In genomic region chr3:31126848-31127247, GRCm38 (mm10) we compare ENCODE assay signal across 24 mouse cellular contexts. TPM values are rescaled to one million over a fixed set of nuclear protein-coding genes. Genes with fewer than 3 reads are reported as not detected.
A peak's percentile ranks its signal among the peaks of the same experiment; 100 is the strongest.
DNase-seq lines count a peak whose midpoint lies in the region; ATAC-seq and TF ChIP-seq lines count a peak whose summit lies in the region.
"Had no signal": no experiment of that assay in that cellular context is flagged by ENCODE, and none has a peak within 500 bp of the region (broad histone marks: within the 10 kb centered on the region; RNA-seq: fewer than 3 reads in every experiment).

No protein-coding gene starts in this region.

- H3K4me3 ChIP-seq in kidney, postnatal 0 days (replicated peaks; ENCODE audit: low read depth, low read length) = no peak overlapping the region
- H3K4me3 ChIP-seq in layer of hippocampus, adult 2 months = no peak overlapping the region
- H3K4me3 ChIP-seq: erythroblast, embryonic 14.5 days; forebrain, embryonic 13.5 days; heart, adult 2 months; heart, embryonic 15.5 days; liver, embryonic 15.5 days; megakaryocyte, embryonic 14.5 days had no signal

- no peak for TF ChIP-seq CTCF in kidney, postnatal 0 days (IDR thresholded peaks at IDR 0.05; ENCODE audit: low read depth)
- no peak for TF ChIP-seq CTCF in layer of hippocampus, adult 2 months (conservative IDR thresholded peaks at IDR 0.05)

- no peaks in the 10 kb centered on the region for H3K27me3 ChIP-seq in kidney, postnatal 0 days (ENCODE audit: insufficient read depth, low read length)
- H3K27me3 ChIP-seq: forebrain, embryonic 13.5 days; heart, embryonic 15.5 days; liver, embryonic 15.5 days had no signal

- DNase-seq in adrenal gland, adult (ENCODE audit: inconsistent age in 2 of 2, low spot score in 1 of 2) = peak; percentile 76 to 92
- no peak for DNase-seq in adrenal gland, postnatal 25 days
- DNase-seq in ovary, adult 18-20 months (ENCODE audit: low spot score) = peak; percentile 70
- DNase-seq in ovary, postnatal 14 days (ENCODE audit: low spot score) = no peak
- DNase-seq in kidney, postnatal 0 days (ENCODE audit: low spot score) = no peak
- DNase-seq in adipocyte (ENCODE audit: low spot score) = no peak
- DNase-seq in thymus, postnatal 14 days = no peak
- no peak for DNase-seq in layer of hippocampus, adult 2 months (ENCODE audit: low spot score in 2 of 2)
- DNase-seq: cerebellum, adult 9-11 months; gastrocnemius, postnatal 25 days; heart, adult 2 months; layer of hippocampus, postnatal 36 days; lung, postnatal 14 days; retina, postnatal 1 day; thymus, adult 2 months had no signal

- H3K4me1 ChIP-seq in kidney, postnatal 0 days (replicated peaks; ENCODE audit: insufficient read depth, low read length) = no peaks in the 10 kb centered on the region
- H3K4me1 ChIP-seq: forebrain, embryonic 13.5 days; liver, embryonic 15.5 days had no signal

- no peak overlapping the region for H3K9ac ChIP-seq in kidney, postnatal 0 days (ENCODE audit: low read depth, low read length)
- H3K9ac ChIP-seq: forebrain, embryonic 13.5 days; heart, embryonic 15.5 days; liver, embryonic 15.5 days had no signal

- WGBS in kidney, postnatal 0 days = 62% methylated on average over 3 of the region's 3 CpGs

- H3K4me2 ChIP-seq in kidney, postnatal 0 days (ENCODE audit: low read length) = no peak overlapping the region
- H3K4me2 ChIP-seq: forebrain, embryonic 13.5 days; heart, embryonic 15.5 days; liver, embryonic 15.5 days had no signal

- H3K36me3 ChIP-seq in kidney, postnatal 0 days (ENCODE audit: insufficient read depth, low read length) = no peaks in the 10 kb centered on the region
- H3K36me3 ChIP-seq: liver, embryonic 15.5 days had no signal

- H3K27ac ChIP-seq in kidney, postnatal 0 days = peak overlapping the region; percentile 70; the same call in 1 of the 2 replicates
- H3K27ac ChIP-seq in layer of hippocampus, adult 2 months = no peak overlapping the region
- H3K27ac ChIP-seq: forebrain, embryonic 13.5 days; heart, adult 2 months; heart, embryonic 15.5 days; hindbrain, postnatal 0 days; liver, embryonic 15.5 days had no signal

- ATAC-seq in kidney, postnatal 0 days (replicated peaks; ENCODE audit: low FRiP score, low read depth) = peak; percentile 74
- ATAC-seq: forebrain, embryonic 13.5 days; hindbrain, postnatal 0 days; midbrain, embryonic 16.5 days had no signal

- H3K9me3 ChIP-seq in kidney, postnatal 0 days (replicated peaks; ENCODE audit: low read length) = no peaks in the 10 kb centered on the region
- H3K9me3 ChIP-seq: forebrain, embryonic 13.5 days; heart, embryonic 15.5 days; liver, embryonic 15.5 days had no signal

RNA-seq across cellular contexts. Expression of gene Cldn11, which starts 22.9 kb away (rescaled TPM):
- total RNA-seq in adrenal gland, postnatal 25 days (2021) = 6.6 and 9.4 TPM in 2 replicates
- 61.6 and 67.6 TPM in 2 replicates for polyA plus RNA-seq in kidney, postnatal 0 days (2015; fragmentation: Nextera tagmentation; extraction: Ambion mirVana)
- total RNA-seq in layer of hippocampus, adult 2 months (2021) = 100 to 1,000 TPM; 111 to 113 TPM
- total RNA-seq: hematopoietic stem cell, adult 5-6 weeks; neutrophil, adult 5-6 weeks had no signal
- polyA plus RNA-seq: erythroblast, embryonic 14.5 days had no signal

RNA-seq across cellular contexts. Expression of gene Skil, which starts 32.0 kb away (rescaled TPM):
- total RNA-seq in adrenal gland, postnatal 25 days (2021) = 32.9 and 39.3 TPM in 2 replicates
- 20.7 and 21.2 TPM in 2 replicates for polyA plus RNA-seq in kidney, postnatal 0 days (2015; fragmentation: Nextera tagmentation; extraction: Ambion mirVana)
- total RNA-seq in layer of hippocampus, adult 2 months (2021) = 10 to 100 TPM; 64.9 to 68.3 TPM

Comparison
In these comparisons a context has a peak if more than half of its experiments do, and no peak if none do; other contexts are left out.
1. DNase-seq: peak in adrenal gland, adult (2 of 2) and ovary, adult 18-20 months (single experiment); none in adrenal gland, postnatal 25 days (single experiment), ovary, postnatal 14 days (single experiment), kidney, postnatal 0 days (single experiment), adipocyte (single experiment), thymus, postnatal 14 days (single experiment) and layer of hippocampus, adult 2 months (0 of 2).
2. RNA of gene Cldn11, which starts 22.9 kb away (total RNA-seq): 111 to 113 TPM in layer of hippocampus, adult 2 months; 6.6 to 9.4 TPM in adrenal gland, postnatal 25 days; every median in the first group is over 10 times any median in the second.